Mouse (Mus musculus): Measurements from ENCODE around the gene Rftn1.

DNA sequence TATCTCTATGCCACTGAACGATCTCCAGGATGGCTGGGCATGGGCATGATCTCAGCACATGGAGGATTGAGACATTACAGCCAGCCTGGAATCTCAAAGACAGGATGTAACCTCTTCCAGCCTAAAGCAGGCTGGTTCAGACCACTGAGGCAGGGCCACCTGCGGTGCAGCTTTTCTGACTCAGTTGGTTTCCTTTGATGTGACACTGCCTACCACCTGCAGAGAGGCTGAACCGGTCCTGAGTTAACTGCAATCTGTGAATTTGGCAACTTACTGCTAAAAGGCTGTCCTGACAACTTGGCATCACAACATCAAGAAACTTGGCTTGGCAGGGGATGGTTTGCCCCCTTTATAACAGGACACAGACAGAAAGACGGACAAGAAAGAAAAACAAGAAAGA lies 103.6 kb downstream of the Rftn1 start:
- TF ChIP-seq POLR2A (IDR thresholded peaks at IDR 0.05; ENCODE audit: low read depth, low read length): no peak
- no peak for TF ChIP-seq CTCF (IDR thresholded peaks at IDR 0.05; ENCODE audit: extremely low read depth, insufficient read depth, insufficient read length, insufficient replicate concordance)

All from spleen, adult 2 months (tissue).